Mouse (Mus musculus) liver, embryonic 13.5 days (tissue): Measurements from ENCODE around the gene Tmem74b. TPM values are rescaled to one million over a fixed set of nuclear protein-coding genes. Genes with fewer than 3 reads are reported as not detected.

Source experiments
- ATAC-seq: fragments of 200-750 bp; cut with Nextera tagmentation; 2 replicates; pipeline ENCODE4 v1.8.0; 2017; ENCODE audit warnings: low read depth, mild to moderate bottlenecking, moderate number of reproducible peaks, moderate library complexity
- DNase-seq: peaks from one replicate; pipeline ENCODE4 v3.0.0; 2022
- H3K27ac ChIP-seq: fragments of 300-500 bp; sonication (generic); 2 replicates; pipeline ENCODE4 v1.5.1; 2015; ENCODE audit warnings: moderate library complexity, mild to moderate bottlenecking, inconsistent platforms
- H3K27me3 ChIP-seq: fragments of 300-500 bp; sonication (generic); 2 replicates; pipeline ENCODE4 v1.6.1; 2015; ENCODE audit warnings: mild to moderate bottlenecking, inconsistent platforms
- H3K36me3 ChIP-seq: fragments of 300-500 bp; sonication (generic); 2 replicates; pipeline ENCODE4 v1.6.1; 2015; ENCODE audit warnings: mild to moderate bottlenecking, inconsistent platforms
- H3K4me1 ChIP-seq: fragments of 300-500 bp; sonication (generic); replicated peaks from 2 replicates; pipeline ENCODE4 v1.6.1; 2015; ENCODE audit warnings: inconsistent platforms
- H3K4me2 ChIP-seq: fragments of 300-500 bp; sonication (generic); 2 replicates; pipeline ENCODE4 v1.6.1; 2015; ENCODE audit warnings: inconsistent platforms, mild to moderate bottlenecking, moderate library complexity
- H3K4me3 ChIP-seq: fragments of 300-500 bp; sonication (generic); replicated peaks from 2 replicates; pipeline ENCODE4 v1.5.1; 2015; ENCODE audit warnings: mild to moderate bottlenecking, inconsistent platforms
- H3K9ac ChIP-seq: fragments of 300-500 bp; sonication (generic); 2 replicates; pipeline ENCODE4 v1.6.1; 2015; ENCODE audit warnings: mild to moderate bottlenecking, inconsistent platforms
- H3K9me3 ChIP-seq: fragments of 300-500 bp; sonication (generic); replicated peaks from 2 replicates; pipeline ENCODE4 v1.6.1; 2016; ENCODE audit warnings: inconsistent platforms
- WGBS: fragments of 180-500 bp; shearing (Covaris S2); methylation state at CpG from one replicate; pipeline ENCODE4 v1.1.7; 2015; ENCODE audit not compliant: insufficient replicate concordance; 5-methylcytosine and 5-hydroxymethylcytosine counted together
- polyA plus RNA-seq: library from polyadenylated mRNA; unstranded; fragments of >200 nt; fragmentation: Nextera tagmentation; extraction: Ambion mirVana; gene quantifications from 2 replicates; pipeline ENCODE4 v1.2.1, GENCODE M21; 2015

Gene Tmem74b
- polyA plus RNA-seq, 1 experiment from 2014 or later = 0.07 TPM

- Histone ChIP-seq H3K27ac (no peak overlapping the region), H3K27me3 (no peaks in the 10 kb centered on the region), H3K4me1 (no peaks in the 10 kb centered on the region), H3K9me3 (no peaks in the 10 kb centered on the region), H3K4me3 (no peak overlapping the region), H3K4me2 (no peak overlapping the region), H3K9ac (no peak overlapping the region), H3K36me3 (peaks cover 27% of the 10 kb centered on the region)
- ATAC-seq (no peak), DNase-seq (peak; percentile 30)
- WGBS = 27% methylated on average over 3 of the region's 3 CpGs
Observed at GRCm38 (mm10) chr2:151712647-151713046, 10.8 kb downstream of the Tmem74b start.

DNA sequence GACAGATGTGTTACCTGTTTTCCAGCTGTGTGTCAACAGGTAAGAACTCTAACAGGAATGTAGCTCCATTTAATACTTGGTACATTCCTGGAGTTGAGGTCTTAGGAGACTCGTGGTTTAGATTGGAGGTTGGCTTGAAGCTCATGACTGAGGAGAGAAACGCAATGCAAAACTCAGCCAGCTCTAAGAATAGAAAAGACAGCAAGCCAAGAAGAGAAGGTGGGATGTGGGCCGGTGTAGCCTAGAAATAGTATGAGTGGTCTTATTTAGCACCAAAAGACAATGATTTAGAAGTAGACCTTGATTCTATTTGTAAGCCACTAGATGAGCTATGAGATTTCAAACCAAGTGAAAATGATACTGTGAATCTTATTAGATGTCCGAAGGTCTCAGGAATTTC lies 13.7 kb downstream of the Tmem74b start:
- no peak overlapping the region for H3K4me3 ChIP-seq
- 87% methylated on average over 4 of the region's 4 CpGs for WGBS
- H3K9me3 ChIP-seq = no peaks in the 10 kb centered on the region
- H3K9ac ChIP-seq = no peak overlapping the region
- H3K27ac ChIP-seq = no peak overlapping the region
- no peak for ATAC-seq
- H3K27me3 ChIP-seq = no peaks in the 10 kb centered on the region
- H3K4me2 ChIP-seq = no peak overlapping the region
- no peaks in the 10 kb centered on the region for H3K4me1 ChIP-seq
- no peak for DNase-seq
- H3K36me3 ChIP-seq = peaks cover 56% of the 10 kb centered on the region

DNA sequence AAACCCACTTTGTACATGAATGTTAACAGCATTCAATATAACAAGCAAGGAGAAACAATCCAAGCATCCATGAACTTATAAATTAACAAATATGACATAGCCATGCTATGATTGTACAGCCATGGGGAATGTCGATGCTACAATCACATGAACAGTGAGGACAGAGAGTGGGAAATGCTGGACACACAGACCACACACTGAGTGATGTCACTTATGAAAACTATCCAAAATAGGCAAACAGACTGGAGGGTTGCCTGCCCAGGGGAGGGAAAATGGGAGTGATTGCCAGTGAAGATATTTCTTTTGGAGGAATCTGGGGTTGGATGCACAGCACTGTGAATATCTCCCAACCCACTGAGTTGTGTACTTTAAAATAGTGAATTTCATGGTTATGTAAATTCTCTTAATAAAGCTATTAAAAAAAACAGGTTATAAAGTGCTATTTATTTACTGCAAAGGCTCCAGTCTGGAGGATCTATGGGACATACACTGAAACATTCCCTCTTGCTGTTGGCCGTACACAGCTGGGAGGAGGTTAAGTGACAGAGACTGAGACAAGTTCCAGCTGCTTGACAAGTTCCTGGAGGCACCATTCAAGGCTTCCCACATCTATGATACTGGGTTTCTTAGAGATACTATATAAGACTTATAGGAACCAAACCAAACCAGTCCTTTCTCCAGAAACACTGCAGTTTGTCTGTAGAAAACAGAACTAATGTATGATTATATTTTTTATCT lies 14.7 kb downstream of the Tmem74b start:
- Histone ChIP-seq H3K4me3 (no peak overlapping the region), H3K27ac (no peak overlapping the region), H3K4me2 (no peak overlapping the region), H3K9ac (no peak overlapping the region), H3K4me1 (no peaks in the 10 kb centered on the region), H3K36me3 (peaks cover 65% of the 10 kb centered on the region), H3K27me3 (no peaks in the 10 kb centered on the region), H3K9me3 (no peaks in the 10 kb centered on the region)
- 78% methylated on average over 2 of the region's 2 CpGs for WGBS
- no peak for ATAC-seq
- DNase-seq = no peak

DNA sequence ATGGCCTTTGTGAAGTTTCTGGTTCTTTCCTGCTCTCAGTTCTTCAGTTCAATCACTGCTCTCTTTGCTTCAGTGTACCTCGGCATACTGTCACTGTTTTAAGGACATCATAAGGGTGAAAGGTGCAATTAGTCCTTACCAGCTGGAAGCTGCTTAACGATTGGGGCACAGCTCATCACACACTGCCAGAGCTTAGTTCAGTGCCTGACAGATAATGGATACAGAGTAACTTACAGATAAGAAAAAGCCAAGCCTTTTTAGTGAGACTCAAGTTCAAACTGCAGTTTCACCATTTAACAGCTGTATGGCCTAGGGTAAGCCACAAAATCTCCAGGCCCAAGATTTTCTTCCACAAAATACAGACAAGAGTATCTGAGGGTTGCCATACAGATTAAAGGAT lies 22.3 kb downstream of the Tmem74b start:
- H3K4me3 ChIP-seq = no peak overlapping the region
- no peaks in the 10 kb centered on the region for H3K9me3 ChIP-seq
- no peak overlapping the region for H3K27ac ChIP-seq
- peaks cover 16% of the 10 kb centered on the region for H3K4me1 ChIP-seq
- H3K27me3 ChIP-seq = no peaks in the 10 kb centered on the region
- 56% methylated on average over 2 of the region's 2 CpGs for WGBS
- no peak overlapping the region for H3K9ac ChIP-seq
- H3K36me3 ChIP-seq = peaks cover 91% of the 10 kb centered on the region
- H3K4me2 ChIP-seq = no peak overlapping the region
- DNase-seq (no peak), ATAC-seq (peak; percentile 71)

GRCm38 (mm10) chr2:151733151-151733865 lies 31.5 kb downstream of the Tmem74b start:
- ATAC-seq (no peak), DNase-seq (no peak)
- Histone ChIP-seq H3K36me3 (peaks cover 72% of the 10 kb centered on the region), H3K4me1 (peaks cover 31% of the 10 kb centered on the region), H3K4me3 (no peak overlapping the region), H3K4me2 (no peak overlapping the region), H3K27ac (no peak overlapping the region), H3K9ac (no peak overlapping the region), H3K9me3 (no peaks in the 10 kb centered on the region), H3K27me3 (no peaks in the 10 kb centered on the region)
- 79% methylated on average over 8 of the region's 8 CpGs for WGBS

DNA sequence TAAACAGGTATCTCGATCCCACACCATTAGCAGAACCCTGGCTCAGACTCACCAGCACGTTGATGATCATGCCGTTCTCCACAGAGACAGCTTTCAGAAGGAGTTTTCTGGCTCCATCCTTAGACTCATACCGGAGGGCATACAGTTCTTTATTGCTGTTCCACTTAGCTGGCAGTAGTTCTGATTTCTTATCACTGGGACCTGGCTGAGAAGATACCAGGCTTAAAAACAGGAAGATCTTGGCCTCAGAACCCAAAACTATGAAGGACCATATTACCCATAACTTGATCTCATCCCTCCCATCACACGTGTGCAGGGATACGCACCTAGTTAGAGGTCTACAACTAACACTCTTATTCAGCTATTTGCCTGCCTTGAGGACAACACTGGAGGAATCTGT lies 33.6 kb downstream of the Tmem74b start:
- Histone ChIP-seq H3K4me2 (no peak overlapping the region), H3K27ac (no peak overlapping the region), H3K27me3 (no peaks in the 10 kb centered on the region), H3K9ac (no peak overlapping the region), H3K9me3 (no peaks in the 10 kb centered on the region), H3K4me3 (no peak overlapping the region), H3K4me1 (peaks cover 52% of the 10 kb centered on the region), H3K36me3 (peaks cover 61% of the 10 kb centered on the region)
- 85% methylated on average over 6 of the region's 6 CpGs for WGBS
- DNase-seq (no peak), ATAC-seq (no peak)

GRCm38 (mm10) chr2:151738460-151738859 lies 36.7 kb downstream of the Tmem74b start:
- ATAC-seq = peak; percentile 10; the same call in 1 of the 2 replicates

GRCm38 (mm10) chr2:151739081-151739480 lies 37.3 kb downstream of the Tmem74b start:
- H3K9ac ChIP-seq = peak overlapping the region; percentile 95

More at GRCm38 (mm10) chr2:151738460-151738859, 36.7 kb downstream of the Tmem74b start:
- H3K4me2 ChIP-seq = peak overlapping the region; percentile 86
- H3K27ac ChIP-seq = peak overlapping the region; percentile 95
- 32% methylated on average over 4 of the region's 4 CpGs for WGBS
- no peaks in the 10 kb centered on the region for H3K9me3 ChIP-seq
- H3K4me1 ChIP-seq = peaks cover 77% of the 10 kb centered on the region
- no peak for DNase-seq
- no peaks in the 10 kb centered on the region for H3K27me3 ChIP-seq
- H3K4me3 ChIP-seq = peak overlapping the region; percentile 98
- peak overlapping the region; percentile 95 for H3K9ac ChIP-seq
- H3K36me3 ChIP-seq = peaks cover 39% of the 10 kb centered on the region

DNA sequence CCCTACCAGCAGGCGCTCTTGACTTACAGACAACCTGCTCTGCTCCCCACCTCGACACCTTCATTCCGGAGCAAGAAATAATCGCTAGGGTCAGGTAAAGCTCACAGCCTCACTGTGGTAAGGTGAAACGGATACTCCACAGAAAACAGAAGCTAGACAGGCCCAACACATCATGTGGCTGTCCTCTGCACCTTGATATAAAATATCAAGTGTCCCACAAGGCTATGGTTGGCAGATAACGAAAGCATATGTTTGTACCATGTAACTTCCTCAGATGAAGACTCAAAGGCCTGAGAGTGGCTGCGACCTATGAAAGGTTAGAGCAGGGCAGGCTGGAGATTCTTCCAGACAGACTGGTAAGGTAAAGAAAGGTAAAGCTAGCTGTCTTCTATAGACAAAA lies 37.7 kb downstream of the Tmem74b start:
- peak overlapping the region; percentile 95 for H3K9ac ChIP-seq
- no peaks in the 10 kb centered on the region for H3K9me3 ChIP-seq
- peak overlapping the region; percentile 95 for H3K27ac ChIP-seq
- no peak for DNase-seq
- 51% methylated on average over 7 of the region's 7 CpGs for WGBS
- peaks cover 87% of the 10 kb centered on the region for H3K4me1 ChIP-seq
- H3K36me3 ChIP-seq = peaks cover 28% of the 10 kb centered on the region
- peak overlapping the region; percentile 98 for H3K4me3 ChIP-seq
- H3K27me3 ChIP-seq = no peaks in the 10 kb centered on the region
- peak; percentile 30 for ATAC-seq
- H3K4me2 ChIP-seq = peak overlapping the region; percentile 86

More at GRCm38 (mm10) chr2:151739081-151739480, 37.3 kb downstream of the Tmem74b start:
- H3K4me1 ChIP-seq = peaks cover 83% of the 10 kb centered on the region
- H3K27me3 ChIP-seq = no peaks in the 10 kb centered on the region
- H3K9me3 ChIP-seq = no peaks in the 10 kb centered on the region
- peak overlapping the region; percentile 86 for H3K4me2 ChIP-seq
- DNase-seq (no peak), ATAC-seq (no peak)
- WGBS = 65% methylated on average over 3 of the region's 3 CpGs
- peak overlapping the region; percentile 95 for H3K27ac ChIP-seq
- peaks cover 33% of the 10 kb centered on the region for H3K36me3 ChIP-seq
- peak overlapping the region; percentile 98 for H3K4me3 ChIP-seq

- DNase-seq (peak; percentile 80), ATAC-seq (peak; percentile 75)
- H3K36me3 ChIP-seq = peaks cover 16% of the 10 kb centered on the region; the same call in 1 of the 2 replicates
- peak overlapping the region; percentile 95 for H3K27ac ChIP-seq
- H3K4me3 ChIP-seq = peak overlapping the region; percentile 98
- peak overlapping the region; percentile 95 for H3K9ac ChIP-seq
- H3K27me3 ChIP-seq = peaks cover 1% of the 10 kb centered on the region; the same call in 1 of the 2 replicates
- WGBS = under 1% methylated on average over 61 of the region's 61 CpGs
- no peaks in the 10 kb centered on the region for H3K9me3 ChIP-seq
- H3K4me2 ChIP-seq = peak overlapping the region; percentile 86
- peaks cover 84% of the 10 kb centered on the region for H3K4me1 ChIP-seq
Observed at GRCm38 (mm10) chr2:151740741-151741526, 39.1 kb downstream of the Tmem74b start.

DNA sequence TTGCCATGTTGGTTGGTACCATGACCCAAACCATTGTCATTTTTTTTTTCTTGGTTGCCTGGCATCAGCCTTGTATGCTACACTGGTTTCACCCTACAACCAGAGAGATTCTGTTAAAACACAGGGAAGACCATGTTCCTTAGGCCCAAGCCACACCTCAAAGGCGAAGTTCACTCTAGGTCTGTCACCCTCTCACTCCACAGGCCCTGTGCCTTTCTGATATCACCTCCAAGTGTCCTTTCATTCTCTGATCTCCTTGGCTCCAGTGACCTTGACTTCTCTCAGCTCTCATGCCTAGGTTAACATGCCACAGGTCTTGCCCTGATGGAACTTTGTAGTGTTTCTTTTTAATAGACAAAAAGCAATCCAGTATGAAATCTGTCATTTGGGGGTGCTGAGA lies 40.3 kb downstream of the Tmem74b start:
- Histone ChIP-seq H3K27me3 (peaks cover 6% of the 10 kb centered on the region), H3K36me3 (peaks cover 13% of the 10 kb centered on the region; the same call in 1 of the 2 replicates), H3K4me3 (peak overlapping the region; percentile 14; the same call in 1 of the 2 replicates), H3K9ac (peak overlapping the region; percentile 95; the same call in 1 of the 2 replicates), H3K9me3 (no peaks in the 10 kb centered on the region), H3K27ac (peak overlapping the region; percentile 95), H3K4me2 (peak overlapping the region; percentile 86), H3K4me1 (peaks cover 74% of the 10 kb centered on the region)
- no peak for DNase-seq
- WGBS = 49% methylated on average over 1 of the region's 1 CpGs
- peak; percentile 14; the same call in 1 of the 2 replicates for ATAC-seq
